Mouse (Mus musculus) MEL (cell line): Measurements from ENCODE around the gene Pakap. TPM values are rescaled to one million over a fixed set of nuclear protein-coding genes. Genes with fewer than 3 reads are reported as not detected.

Experiments used
- DNase-seq: peaks from one replicate; pipeline ENCODE4 v3.0.0; 2011; ENCODE audit warnings: low read depth, low spot score
- H3K27ac ChIP-seq: 2 replicates; pipeline ENCODE4 v1.5.1; 2012; ENCODE audit warnings: low read depth, mild to moderate bottlenecking, control low read depth, low read length, moderate library complexity; ENCODE audit not compliant: control insufficient read depth
- H3K27me3 ChIP-seq, 2 experiments: fragments of 150-350 bp in 1 of 2; sonication (generic) in 1 of 2; 2 replicates each; pipeline ENCODE4 v1.6.1; 2012; ENCODE audit warnings: low read length in 2 of 2, mild to moderate bottlenecking in 2 of 2, improper control_type of control experiment in 1 of 2, moderate library complexity in 1 of 2; ENCODE audit not compliant: insufficient read depth in 2 of 2, control insufficient read depth in 1 of 2
- H3K36me3 ChIP-seq, 2 experiments: 2 replicates each; pipeline ENCODE4 v1.6.1; 2012 to 2014; ENCODE audit warnings: low read length in 2 of 2, improper control_type of control experiment in 1 of 2, inconsistent platforms in 1 of 2, mild to moderate bottlenecking in 1 of 2; ENCODE audit not compliant: insufficient read depth in 2 of 2, control insufficient read depth in 1 of 2
- H3K4me1 ChIP-seq, 2 experiments: fragments of 150-350 bp in 1 of 2; sonication (generic) in 1 of 2; 2 replicates each; pipeline ENCODE4 v1.6.1; 2012; ENCODE audit warnings: low read length in 2 of 2, improper control_type of control experiment in 1 of 2, mild to moderate bottlenecking in 1 of 2; ENCODE audit not compliant: insufficient read depth in 2 of 2, control insufficient read depth in 1 of 2
- H3K4me3 ChIP-seq, 2 experiments: fragments of 150-350 bp in 1 of 2; sonication (generic) in 1 of 2; 2 replicates each; pipeline ENCODE4 v1.5.1; 2012; ENCODE audit warnings: low read depth in 2 of 2, low read length in 2 of 2, mild to moderate bottlenecking in 2 of 2, moderate library complexity in 2 of 2, control low read depth in 1 of 2, improper control_type of control experiment in 1 of 2; ENCODE audit not compliant: control insufficient read depth in 1 of 2, insufficient read depth in 1 of 2
- H3K79me2 ChIP-seq: 2 replicates; pipeline ENCODE4 v1.6.1; 2012; ENCODE audit warnings: mild to moderate bottlenecking, low read length, moderate library complexity; ENCODE audit not compliant: control insufficient read depth, poor library complexity, insufficient read depth
- H3K9ac ChIP-seq: 2 replicates; pipeline ENCODE4 v1.6.1; 2012; ENCODE audit warnings: low read depth, mild to moderate bottlenecking, control low read depth, low read length, moderate library complexity; ENCODE audit not compliant: control insufficient read depth, poor library complexity, severe bottlenecking
- H3K9me3 ChIP-seq: fragments of 150-350 bp; sonication (generic); replicated peaks from 2 replicates; pipeline ENCODE4 v1.6.1; 2012; ENCODE audit warnings: mild to moderate bottlenecking, low read length, improper control_type of control experiment, moderate library complexity; ENCODE audit not compliant: insufficient read depth
- BHLHE40 ChIP-seq: IDR thresholded peaks from 2 replicates; pipeline ENCODE4 v1.6.1; 2012; ENCODE audit warnings: low read depth, mild to moderate bottlenecking, inconsistent platforms, low read length, improper control_type of control experiment, borderline replicate concordance
- CHD1 ChIP-seq: IDR thresholded peaks from 2 replicates; pipeline ENCODE4 v1.6.1; 2012; ENCODE audit warnings: low read depth, mild to moderate bottlenecking, inconsistent platforms, low read length, improper control_type of control experiment
- E2F4 ChIP-seq: IDR thresholded peaks from 2 replicates; pipeline ENCODE4 v1.6.1; 2011; ENCODE audit warnings: low read depth, low read length, improper control_type of control experiment, borderline replicate concordance
- ELF1 ChIP-seq: IDR thresholded peaks from 2 replicates; pipeline ENCODE4 v1.6.1; 2014; ENCODE audit warnings: low read depth, mild to moderate bottlenecking, inconsistent platforms, low read length, improper control_type of control experiment, moderate library complexity
- ETS1 ChIP-seq: IDR thresholded peaks from 2 replicates; pipeline ENCODE4 v1.6.1; 2012; ENCODE audit warnings: low read depth, mild to moderate bottlenecking, inconsistent platforms, low read length, improper control_type of control experiment, moderate library complexity
- GABPA ChIP-seq: IDR thresholded peaks from 2 replicates; pipeline ENCODE4 v1.6.1; 2012; ENCODE audit warnings: low read depth, mild to moderate bottlenecking, inconsistent platforms, low read length, improper control_type of control experiment, moderate library complexity
- HCFC1 ChIP-seq: IDR thresholded peaks from 2 replicates; pipeline ENCODE4 v1.6.1; 2012; ENCODE audit warnings: low read depth, mild to moderate bottlenecking, inconsistent platforms, low read length, improper control_type of control experiment, moderate library complexity
- JUND ChIP-seq: IDR thresholded peaks from 2 replicates; pipeline ENCODE4 v1.6.1; 2011; ENCODE audit warnings: low read depth, mild to moderate bottlenecking, improper control_type of control experiment, low read length
- MAX ChIP-seq: IDR thresholded peaks from 2 replicates; pipeline ENCODE4 v1.6.1; 2011; ENCODE audit warnings: low read length, improper control_type of control experiment
- MAZ ChIP-seq: IDR thresholded peaks from 2 replicates; pipeline ENCODE4 v1.6.1; 2012; ENCODE audit warnings: low read depth, mild to moderate bottlenecking, inconsistent platforms, low read length, improper control_type of control experiment
- MEF2A ChIP-seq: IDR thresholded peaks from 2 replicates; pipeline ENCODE4 v1.6.1; 2014; ENCODE audit warnings: low read depth, mild to moderate bottlenecking, inconsistent platforms, low read length, improper control_type of control experiment; ENCODE audit not compliant: poor library complexity, insufficient replicate concordance, severe bottlenecking; ENCODE audit errors: extremely low read depth
- MXI1 ChIP-seq: IDR thresholded peaks from 2 replicates; pipeline ENCODE4 v1.6.1; 2011; ENCODE audit warnings: mild to moderate bottlenecking, low read depth, low read length, improper control_type of control experiment
- MYB ChIP-seq: IDR thresholded peaks from 2 replicates; pipeline ENCODE4 v1.6.1; 2011; ENCODE audit warnings: mild to moderate bottlenecking, low read depth, low read length, improper control_type of control experiment
- POLR2A ChIP-seq, 2 experiments: IDR thresholded peaks; 2 replicates each; pipeline ENCODE4 v1.6.1; 2011 to 2012; ENCODE audit warnings: low read length in 2 of 2, mild to moderate bottlenecking in 2 of 2, control low read depth in 1 of 2, improper control_type of control experiment in 1 of 2, low read depth in 1 of 2, moderate library complexity in 1 of 2; ENCODE audit not compliant: control insufficient read depth in 1 of 2, insufficient read depth in 1 of 2, poor library complexity in 1 of 2
- RCOR1 ChIP-seq: IDR thresholded peaks from 2 replicates; pipeline ENCODE4 v1.6.1; 2012; ENCODE audit warnings: low read depth, mild to moderate bottlenecking, inconsistent platforms, low read length, improper control_type of control experiment
- SIN3A ChIP-seq: IDR thresholded peaks from 2 replicates; pipeline ENCODE4 v1.6.1; 2012; ENCODE audit warnings: low read length, improper control_type of control experiment, inconsistent platforms
- SMC3 ChIP-seq: IDR thresholded peaks from 2 replicates; pipeline ENCODE4 v1.6.1; 2011; ENCODE audit warnings: low read depth, low read length, improper control_type of control experiment
- TAL1 ChIP-seq: IDR thresholded peaks from 2 replicates; pipeline ENCODE4 v1.6.1; 2012; ENCODE audit warnings: mild to moderate bottlenecking, inconsistent platforms, low read length, moderate library complexity, mixed read lengths
- TBP ChIP-seq: IDR thresholded peaks from 2 replicates; pipeline ENCODE4 v1.8.0; 2011; ENCODE audit warnings: low read depth, low read length, improper control_type of control experiment
- UBTF ChIP-seq: IDR thresholded peaks from 2 replicates; pipeline ENCODE4 v1.6.1; 2012; ENCODE audit warnings: low read depth, mild to moderate bottlenecking, inconsistent platforms, low read length, improper control_type of control experiment, moderate library complexity, borderline replicate concordance; ENCODE audit not compliant: insufficient read depth
- USF1 ChIP-seq: IDR thresholded peaks from 2 replicates; pipeline ENCODE4 v1.6.1; 2014; ENCODE audit warnings: low read depth, mild to moderate bottlenecking, inconsistent platforms, low read length, improper control_type of control experiment, moderate library complexity
- USF2 ChIP-seq, 2 experiments: IDR thresholded peaks; 2 replicates each; pipeline ENCODE4 v1.6.1; 2011 to 2012; ENCODE audit warnings: improper control_type of control experiment in 2 of 2, low read length in 2 of 2, borderline replicate concordance in 1 of 2, inconsistent platforms in 1 of 2, low read depth in 1 of 2, mild to moderate bottlenecking in 1 of 2; ENCODE audit not compliant: insufficient read depth in 1 of 2
- ZMIZ1 ChIP-seq: IDR thresholded peaks from 2 replicates; pipeline ENCODE4 v1.6.1; 2012; ENCODE audit warnings: low read depth, mild to moderate bottlenecking, inconsistent platforms, low read length, improper control_type of control experiment, moderate library complexity
- polyA plus RNA-seq, 2 experiments: library from polyadenylated mRNA; stranded (reverse) in 1 of 2; unstranded in 1 of 2; fragments of >175 nt in 1 of 2; fragments of >200 nt in 1 of 2; gene quantifications; 2 replicates each; pipeline versions ENCODE4 v1.2.1 to v1.2.4; 2012; ENCODE audit warnings: low replicate concordance in 2 of 2, low read depth in 1 of 2; ENCODE audit not compliant: insufficient read length in 2 of 2, insufficient read depth in 1 of 2, missing spikeins in 1 of 2
- total RNA-seq: library from RNA; depleted of rRNA; stranded (reverse); fragments of 300-350 nt; gene quantifications from 2 replicates; pipeline ENCODE4 v1.2.3, GENCODE M21; 2012

Gene Pakap
- total and polyA plus RNA-seq, 3 experiments, result not detected

DNA sequence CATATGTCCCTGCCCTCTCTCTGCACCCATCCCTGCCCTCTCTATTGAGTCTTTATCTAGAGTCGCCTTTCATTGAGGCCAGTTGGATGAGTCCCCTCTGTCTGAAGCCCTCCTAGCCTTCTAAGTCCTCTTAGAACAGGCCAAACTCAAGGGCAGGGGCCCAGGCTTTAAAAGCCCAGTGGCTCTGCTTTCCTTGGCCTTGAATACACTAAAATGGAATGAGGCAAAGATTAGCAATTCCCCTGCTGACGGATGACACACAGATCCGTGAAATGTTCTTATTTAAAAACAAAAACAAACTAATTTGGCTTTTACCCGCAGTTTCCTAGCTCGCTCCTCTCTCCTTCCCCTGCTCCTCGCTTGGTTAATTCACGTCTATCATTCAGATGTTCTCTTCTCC, 194.4 kb downstream of the Pakap start:
- Histone ChIP-seq H3K27ac (no peak overlapping the region), H3K4me3 (no peak overlapping the region), H3K79me2 (no peaks in the 10 kb centered on the region), H3K36me3 (no peaks in the 10 kb centered on the region), H3K27me3 (peaks cover 1 to 4% of the 10 kb centered on the region in 2 experiments; a peak in 2 of 4 replicates), H3K9me3 (no peaks in the 10 kb centered on the region), H3K4me1 (no peaks in the 10 kb centered on the region), H3K9ac (no peak overlapping the region)
- TF ChIP-seq MAZ (no peak), MAX (no peak), MEF2A (no peak), ZMIZ1 (no peak), BHLHE40 (no peak), POLR2A (IDR thresholded peaks at IDR 0.05; ENCODE audit: control insufficient read depth in 1 of 2, insufficient read depth in 1 of 2, low read depth in 1 of 2, low read length in 2 of 2, poor library complexity in 1 of 2) (no peak), RCOR1 (no peak), SIN3A (no peak), E2F4 (no peak), USF1 (no peak), USF2 (IDR thresholded peaks at IDR 0.05; ENCODE audit: borderline replicate concordance in 1 of 2, insufficient read depth in 1 of 2, low read depth in 1 of 2, low read length in 2 of 2) (no peak), GABPA (no peak)
- DNase-seq, result no peak

GRCm38 (mm10) chr4:57764392-57764791, 196.4 kb downstream of the Pakap start:
- no peaks in the 10 kb centered on the region for H3K36me3 ChIP-seq
- H3K4me1 ChIP-seq, result no peaks in the 10 kb centered on the region
- H3K79me2 ChIP-seq, result no peaks in the 10 kb centered on the region
- no peaks in the 10 kb centered on the region for H3K9me3 ChIP-seq
- peaks cover 1 to 4% of the 10 kb centered on the region in 2 experiments; a peak in 2 of 4 replicates for H3K27me3 ChIP-seq
- no peak overlapping the region for H3K27ac ChIP-seq
- H3K4me3 ChIP-seq, result no peak overlapping the region
- DNase-seq, result no peak
- TF ChIP-seq MAX, result no peak
- TF ChIP-seq HCFC1, result no peak
- no peak for TF ChIP-seq MEF2A
- no peak for TF ChIP-seq GABPA
- TF ChIP-seq SMC3, result no peak
- no peak for TF ChIP-seq TAL1
- no peak for TF ChIP-seq USF1
- no peak for TF ChIP-seq UBTF
- TF ChIP-seq TBP, result no peak
- TF ChIP-seq MYB, result no peak
- TF ChIP-seq MXI1, result no peak
- TF ChIP-seq JUND, result no peak
- no peak for TF ChIP-seq ETS1
- no peak for TF ChIP-seq ZMIZ1
- TF ChIP-seq CHD1, result no peak
- TF ChIP-seq ELF1, result no peak
- H3K9ac ChIP-seq, result no peak overlapping the region
